Mouse (Mus musculus): Measurements from ENCODE around the gene Aldh3a2. TPM values are rescaled to one million over a fixed set of nuclear protein-coding genes. Genes with fewer than 3 reads are reported as not detected.

Aldh3a2 gene
- polyA plus RNA-seq, 1 experiment, result 2.8 TPM

DNA sequence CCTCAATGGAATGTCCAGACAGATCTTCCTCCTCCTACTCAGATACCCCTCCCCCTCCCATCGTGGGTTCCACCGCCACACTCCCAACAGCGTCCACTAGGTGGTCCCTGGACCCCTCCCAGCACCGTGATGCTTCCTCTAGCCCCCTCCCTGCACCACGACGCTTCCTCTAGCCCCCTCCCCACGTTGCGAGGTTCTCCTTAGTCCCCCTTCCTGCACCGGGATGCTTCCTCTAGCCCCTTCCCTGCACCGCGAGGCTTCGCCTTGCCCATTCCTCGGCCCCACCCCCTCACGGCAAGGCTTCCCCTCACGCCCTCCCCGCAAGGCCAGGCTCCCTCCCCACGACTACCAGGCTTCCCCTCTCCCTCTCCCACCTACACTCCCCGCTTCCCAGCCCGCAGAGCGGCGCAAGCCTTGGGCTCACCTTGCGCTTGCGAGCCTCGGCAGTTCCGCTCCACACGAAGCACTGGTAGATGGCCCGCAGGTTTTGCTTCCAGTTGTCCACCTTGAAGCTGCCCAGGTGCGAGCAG lies 92.9 kb downstream of the Aldh3a2 start:
- no peak for TF ChIP-seq GATA1 (IDR thresholded peaks at IDR 0.05; ENCODE audit: low read length)

Other genes starting within 250 kb of the Aldh3a2 start
- gene Kcnj12, start 244.9 kb downstream of the Aldh3a2 start, polyA plus RNA-seq (2012), result not detected in 2 replicates
- gene Tnfrsf13b, start 140.7 kb downstream of the Aldh3a2 start, polyA plus RNA-seq (2012), result 79.6 and 100 TPM in 2 replicates
- gene Usp22, start 92.4 kb downstream of the Aldh3a2 start, polyA plus RNA-seq (2012), result 8.1 and 20.3 TPM in 2 replicates
- not detected in 2 replicates for gene Aldh3a1, start 59.9 kb downstream of the Aldh3a2 start, polyA plus RNA-seq (2012)
- gene Slc47a2, start 75.4 kb upstream of the Aldh3a2 start, polyA plus RNA-seq (2012), result not detected in 2 replicates
- not detected in 2 replicates for gene Slc47a1, start 110.9 kb upstream of the Aldh3a2 start, polyA plus RNA-seq (2012)
- not detected in 2 replicates for gene Rnf112, start 186.7 kb upstream of the Aldh3a2 start, polyA plus RNA-seq (2012)
- not detected in 2 replicates for gene Mfap4, start 218.0 kb upstream of the Aldh3a2 start, polyA plus RNA-seq (2012)
- 27.7 and 28.6 TPM in 2 replicates for gene Mapk7, start 226.9 kb upstream of the Aldh3a2 start, polyA plus RNA-seq (2012)
- gene B9d1, start 237.7 kb upstream of the Aldh3a2 start, polyA plus RNA-seq (2012), result 15.8 and 18.8 TPM in 2 replicates